Mouse (Mus musculus) layer of hippocampus, adult 11-12 months (tissue): ENCODE measurements around the gene Sesn2.

Experiments
- DNase-seq: peaks from one replicate; pipeline ENCODE4 v3.0.0; 2022; ENCODE audit warnings: low spot score

Sesn2 gene

DNA sequence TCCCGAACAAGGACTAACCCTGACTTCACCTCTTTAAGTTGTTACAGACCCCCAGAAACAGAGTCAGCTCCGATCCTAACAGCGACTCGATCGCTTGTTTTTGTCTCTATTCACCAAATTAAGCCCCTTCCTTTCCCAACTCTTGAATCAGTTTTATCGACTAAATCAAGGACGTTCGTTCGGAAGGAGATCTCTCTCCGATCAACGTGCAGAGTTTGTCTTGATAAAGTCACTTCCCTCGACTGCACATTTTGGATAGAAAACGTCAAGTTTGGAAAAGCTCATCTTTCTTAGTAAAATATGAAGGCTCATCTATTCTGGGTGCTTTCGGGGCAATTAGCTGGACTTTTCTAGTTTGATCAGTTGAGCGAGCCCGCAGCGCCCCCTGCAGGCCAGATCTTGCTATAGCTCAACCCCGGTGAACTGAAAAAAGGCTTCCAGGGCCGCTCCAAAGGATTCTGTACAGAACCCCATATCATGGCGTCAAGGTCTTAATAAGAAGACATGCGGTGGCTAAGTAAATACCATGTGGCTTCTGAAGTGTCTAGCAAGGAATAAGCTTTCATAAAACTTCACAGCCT, 4.3 kb upstream of the Sesn2 start:
- DNase-seq: peak; percentile 85

DNA sequence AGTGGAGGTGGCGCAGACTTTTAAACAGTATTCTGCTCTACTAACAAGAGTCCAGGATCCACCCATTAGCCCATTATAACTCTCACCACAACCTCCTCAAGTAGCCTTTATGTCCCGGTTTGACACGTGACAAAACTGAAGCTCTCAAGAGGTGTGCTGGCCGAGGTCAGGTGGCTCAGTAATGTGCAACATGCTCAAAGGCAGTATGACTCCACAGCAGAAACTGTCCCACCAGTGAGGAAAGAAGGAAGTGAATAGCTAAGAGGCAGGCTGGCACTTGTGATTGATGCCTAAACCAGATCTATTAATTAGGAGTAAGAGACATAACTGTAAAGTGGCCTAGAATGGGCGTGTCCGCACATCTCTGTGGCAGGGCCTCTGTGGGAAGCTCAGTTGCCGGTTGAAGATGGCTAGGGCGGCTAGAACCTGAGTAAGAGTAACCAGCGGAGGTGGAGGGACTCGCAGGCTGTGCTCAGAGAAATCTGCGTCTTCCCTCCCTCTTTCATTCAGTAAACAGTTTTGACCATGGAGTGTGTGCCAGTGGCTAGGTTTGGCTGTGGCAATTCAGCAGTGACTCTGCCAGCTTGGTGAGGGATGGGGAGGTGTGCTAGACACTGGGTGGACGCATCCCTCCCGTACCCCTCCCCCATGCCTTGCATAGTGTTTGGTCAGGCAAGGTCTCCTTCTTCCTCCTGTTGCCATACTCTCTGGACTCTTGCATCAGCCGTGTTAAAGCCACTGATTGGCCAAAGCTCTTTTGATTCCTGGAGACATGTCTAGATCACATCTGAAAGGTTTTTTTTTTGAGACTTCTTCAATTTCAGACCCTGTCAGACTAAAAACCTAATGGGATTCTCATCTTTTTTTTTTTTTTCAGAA, 3.3 kb upstream of the Sesn2 start:
- no peak for DNase-seq

DNA sequence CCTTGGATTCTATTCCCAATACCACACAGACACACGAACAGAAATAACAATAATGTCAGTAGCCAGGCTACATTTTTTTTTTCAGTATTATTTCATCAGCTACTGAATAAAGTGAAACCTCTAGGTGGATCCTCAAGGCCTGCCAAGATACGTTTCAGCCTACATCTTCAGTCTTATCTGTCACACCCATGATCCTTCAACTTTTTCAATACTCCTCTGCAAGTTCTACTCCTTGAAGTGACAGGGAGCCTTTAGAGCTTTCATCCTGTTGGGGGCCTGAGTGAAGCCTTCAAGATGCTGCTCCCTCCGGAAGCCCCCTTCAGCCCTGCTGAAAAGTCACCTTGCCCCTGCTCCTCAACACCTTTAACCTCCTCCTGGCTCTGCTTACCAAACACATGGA, 1.8 kb upstream of the Sesn2 start:
- DNase-seq: no peak

- peak; percentile 52 for DNase-seq
Measured at GRCm38 (mm10) chr4:132509621-132510296, 542 bp downstream of the Sesn2 start.

DNA sequence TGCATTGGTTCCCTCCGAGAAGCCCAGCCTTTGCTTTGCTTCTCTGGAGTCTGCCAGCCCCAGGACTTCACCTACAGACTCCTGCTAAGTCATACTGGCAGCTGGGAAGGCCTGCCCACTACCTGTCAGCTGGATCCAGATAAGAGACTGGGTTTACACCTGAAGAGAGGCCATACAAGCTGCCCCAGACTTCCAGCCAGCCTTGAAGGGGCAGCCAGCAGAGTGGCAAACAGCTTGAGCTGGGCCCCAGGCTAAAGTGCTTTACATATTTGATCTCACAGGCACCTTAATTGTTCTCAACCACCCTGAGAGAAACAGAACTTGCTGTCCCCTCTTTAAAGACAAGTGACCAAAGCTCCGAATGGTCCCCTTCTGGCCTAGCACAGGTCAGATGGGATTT, 3.1 kb downstream of the Sesn2 start:
- no peak for DNase-seq

GRCm38 (mm10) chr4:132506250-132506649, 4.1 kb downstream of the Sesn2 start:
- no peak for DNase-seq

- no peak for DNase-seq
Measured at GRCm38 (mm10) chr4:132505800-132506199, 4.5 kb downstream of the Sesn2 start.

DNA sequence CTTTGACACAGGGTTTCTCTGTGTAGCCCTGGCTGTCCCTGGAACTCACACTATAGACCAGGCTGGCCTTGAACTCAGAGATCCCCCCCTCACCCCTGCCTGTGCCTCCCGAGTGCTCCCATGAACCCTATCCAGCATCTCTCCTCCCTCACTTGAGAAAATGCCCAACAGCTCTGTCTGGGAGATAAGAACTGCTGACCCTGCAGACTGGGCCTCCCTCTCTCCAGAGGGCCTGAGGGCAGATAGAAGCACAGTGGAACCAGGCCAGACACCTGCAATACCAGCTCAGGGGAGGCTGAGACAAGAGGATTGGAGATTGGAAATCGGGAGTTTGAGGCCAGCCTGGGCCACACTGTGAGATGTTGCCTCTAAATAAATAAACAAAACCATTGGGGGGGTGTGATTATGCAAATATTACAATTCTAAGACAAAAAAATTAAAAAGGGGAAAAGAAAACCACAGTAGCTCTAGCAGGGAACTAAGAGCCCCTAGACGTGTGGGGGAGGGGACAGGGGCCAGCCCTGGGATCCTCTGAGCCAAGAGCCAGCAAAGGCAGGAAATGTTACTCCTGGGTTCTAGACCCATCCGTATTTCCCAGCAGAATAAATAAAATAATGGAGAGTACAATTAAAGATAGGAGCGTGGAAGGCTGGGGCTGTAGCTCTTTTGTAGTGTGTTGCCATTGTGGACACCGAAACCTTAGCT, 5.1 kb downstream of the Sesn2 start:
- DNase-seq: no peak

DNA sequence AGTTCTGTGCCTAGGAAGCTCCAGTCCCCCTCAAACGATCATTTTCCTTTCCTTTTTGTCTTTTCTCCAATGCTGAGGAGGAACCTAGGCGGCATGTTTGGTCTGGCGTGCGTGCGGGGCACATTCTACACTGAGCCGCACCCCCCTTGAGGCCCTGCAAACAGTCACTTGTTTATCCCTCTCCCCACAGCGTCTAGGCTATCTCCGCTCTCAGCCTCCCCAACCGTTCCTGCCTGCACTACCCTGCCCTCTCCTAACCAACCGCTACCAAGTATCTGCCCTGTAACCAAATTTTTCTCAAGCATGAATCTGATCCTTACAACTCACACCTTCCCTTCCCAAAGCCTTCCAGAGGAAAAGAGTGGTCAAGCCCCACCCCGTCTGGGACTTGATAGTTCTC, 7.0 kb downstream of the Sesn2 start:
- DNase-seq: no peak

DNA sequence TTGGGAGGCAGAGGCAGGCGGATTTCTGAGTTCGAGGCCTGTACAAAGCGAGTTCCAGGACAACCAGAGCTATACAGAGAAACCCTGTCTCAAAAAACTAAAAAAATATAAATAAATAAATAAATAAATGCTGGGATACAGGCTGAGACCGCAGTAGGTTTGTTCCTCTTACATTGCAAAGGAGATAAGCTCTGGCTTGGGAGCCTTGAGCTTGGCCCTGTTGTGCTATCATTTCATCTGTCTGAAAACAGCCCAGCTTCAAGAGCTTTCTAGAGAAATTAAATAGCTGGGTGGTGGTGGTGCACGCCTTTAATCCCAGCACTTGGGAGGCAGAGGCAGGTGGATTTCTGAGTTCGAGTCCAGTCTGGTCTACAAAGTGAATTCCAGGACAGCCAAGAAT, 8.7 kb downstream of the Sesn2 start:
- DNase-seq: no peak

DNA sequence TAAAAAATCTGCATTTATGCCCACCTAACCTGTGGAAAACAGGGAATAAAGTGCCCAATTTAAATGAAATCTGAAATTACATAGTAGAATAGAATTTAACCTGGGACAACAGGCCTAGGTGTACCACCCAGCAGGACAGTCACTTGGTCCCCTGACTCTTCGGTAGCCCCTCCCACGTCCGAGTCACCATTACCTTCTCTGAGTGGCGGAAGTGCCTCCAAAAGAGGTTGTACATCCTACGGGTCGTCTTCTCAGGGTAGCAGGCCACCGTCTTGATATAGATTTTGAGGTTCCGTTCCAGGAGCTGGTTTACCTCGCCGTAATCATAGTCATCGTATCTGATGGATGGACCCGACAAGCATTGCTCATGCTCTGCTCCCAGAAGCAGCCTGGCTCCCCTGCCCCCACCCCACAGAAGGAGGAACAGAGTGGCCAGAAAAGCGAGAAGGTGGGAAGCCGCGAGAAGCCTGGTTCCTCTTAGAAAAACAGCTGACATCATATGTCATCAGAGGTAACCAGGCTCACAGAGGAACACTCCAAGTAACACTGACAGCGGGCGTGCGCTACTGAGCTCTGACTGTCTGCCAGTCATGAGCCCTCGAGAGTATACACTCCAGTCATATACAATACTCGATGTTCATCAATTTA, 15.9 kb downstream of the Sesn2 start:
- peak; percentile 39 for DNase-seq

GRCm38 (mm10) chr4:132492178-132493060, 17.9 kb downstream of the Sesn2 start:
- peak; percentile 48 for DNase-seq

- no peak for DNase-seq
Measured at GRCm38 (mm10) chr4:132491748-132492147, 18.6 kb downstream of the Sesn2 start.

- DNase-seq: no peak
Measured at GRCm38 (mm10) chr4:132491057-132491456, 19.2 kb downstream of the Sesn2 start.

- DNase-seq: no peak
Measured at GRCm38 (mm10) chr4:132490273-132491010, 19.9 kb downstream of the Sesn2 start.

DNA sequence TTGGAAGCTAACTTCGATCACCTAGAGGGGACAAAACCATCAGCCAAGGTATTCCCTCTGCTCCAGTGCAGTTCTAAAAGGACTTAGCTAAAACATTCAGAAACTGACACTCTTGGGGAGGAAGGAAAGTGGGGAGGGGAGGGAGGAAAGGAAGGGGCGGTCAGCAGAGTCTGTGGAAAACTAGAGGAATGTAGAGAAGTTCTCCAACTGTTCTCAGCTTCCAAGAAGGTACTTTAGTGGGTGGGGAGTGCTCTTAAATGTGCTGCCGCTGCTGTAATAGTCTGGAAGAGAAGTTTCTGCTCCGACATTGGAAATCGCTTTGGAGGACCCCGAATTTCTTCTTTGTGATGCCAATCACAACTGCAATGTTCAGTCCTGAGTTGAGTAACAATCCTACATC, 21.3 kb downstream of the Sesn2 start:
- no peak for DNase-seq

GRCm38 (mm10) chr4:132488521-132488920, 21.8 kb downstream of the Sesn2 start:
- DNase-seq: no peak

DNA sequence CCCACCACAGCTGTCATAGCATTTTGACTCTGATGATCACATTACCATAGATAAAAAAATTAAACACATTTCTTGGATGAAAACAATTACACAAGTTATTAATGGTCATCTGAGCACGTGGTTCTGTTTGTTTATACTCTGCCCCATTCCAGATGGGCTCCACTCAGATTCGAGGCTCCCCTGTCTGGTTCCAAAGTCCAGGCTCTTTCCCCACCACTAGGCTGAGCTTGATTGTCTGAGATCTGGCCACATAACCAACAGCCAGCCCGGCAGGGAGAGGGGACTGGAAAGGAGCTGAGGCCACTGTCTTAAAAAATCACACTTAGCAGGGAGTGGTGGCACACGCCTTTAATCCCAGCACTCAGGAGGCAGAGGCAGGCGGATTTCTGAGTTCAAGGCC, 25.5 kb downstream of the Sesn2 start:
- DNase-seq: no peak

DNA sequence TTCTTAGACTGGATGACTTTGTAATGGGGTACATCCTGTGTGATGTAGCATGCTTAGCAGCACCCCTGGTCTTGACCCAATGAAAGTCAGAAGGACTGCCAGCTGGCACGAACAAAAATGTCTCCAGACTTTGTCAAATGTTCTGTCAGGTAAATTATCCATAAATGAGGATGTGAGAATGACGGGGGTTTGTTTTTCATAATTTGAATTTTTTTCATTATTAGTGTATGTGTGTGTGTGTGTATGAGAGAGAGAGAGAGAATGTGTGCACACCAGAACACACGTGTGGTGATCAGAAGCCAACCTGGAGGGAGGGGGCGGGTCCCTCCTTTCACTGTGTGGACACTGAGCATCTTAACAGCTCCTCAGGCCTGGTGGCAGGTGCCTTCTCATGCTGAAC, 26.1 kb downstream of the Sesn2 start:
- DNase-seq: no peak

DNA sequence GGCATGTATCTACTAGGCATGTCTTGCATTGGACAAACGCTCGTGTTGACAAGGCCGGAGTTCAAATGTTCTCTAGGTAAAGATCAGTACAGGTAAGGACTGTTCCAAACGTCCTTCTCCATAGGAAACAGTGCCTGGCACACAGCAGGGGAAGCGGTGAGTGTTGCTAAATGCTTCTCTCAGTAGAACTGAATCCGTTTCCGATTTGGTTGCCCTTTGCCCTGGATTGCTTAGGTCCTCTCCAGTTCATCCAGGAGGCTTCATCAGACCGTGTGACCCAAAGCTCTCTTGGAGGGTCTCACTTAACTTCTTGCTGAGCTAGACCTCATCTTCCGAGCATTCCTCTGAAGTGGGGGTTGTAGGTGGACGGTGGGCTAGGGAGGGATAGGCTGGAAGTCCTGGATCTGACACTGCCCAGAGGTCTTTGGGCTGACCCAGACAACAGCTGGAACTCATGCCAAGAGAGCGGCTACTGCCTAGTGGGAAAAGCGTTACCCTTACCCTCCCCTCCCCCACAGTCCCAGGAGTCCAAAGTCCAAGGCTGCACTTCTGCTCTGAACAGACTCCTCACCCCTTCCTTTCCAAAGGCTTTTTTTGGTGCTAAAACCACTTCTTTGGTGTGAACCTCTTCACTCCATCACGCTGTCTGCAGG, 27.2 kb downstream of the Sesn2 start:
- no peak for DNase-seq
